In the genomic region with DNA sequence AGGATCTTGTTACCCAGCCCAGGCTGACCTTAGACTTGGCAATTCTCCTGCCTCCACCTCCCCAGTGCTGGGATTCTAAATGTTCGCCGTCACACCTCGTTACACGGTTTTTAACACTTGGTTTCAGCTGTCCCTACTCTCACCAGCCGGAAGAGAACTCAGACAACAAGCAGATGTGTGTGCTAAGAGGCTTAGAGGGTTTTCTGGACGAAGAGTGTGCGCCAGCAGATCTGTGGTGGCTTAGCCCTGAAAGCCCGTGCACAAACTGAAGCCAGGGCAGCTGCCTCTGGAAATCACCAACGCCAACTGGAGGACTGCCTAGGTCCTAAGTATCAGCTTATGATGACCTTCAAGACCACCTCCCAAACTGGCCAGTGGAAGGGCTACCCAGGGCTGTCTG, we compare ENCODE assay signal across 22 mouse cellular contexts.
DNase-seq lines count a peak whose midpoint lies in the region; ATAC-seq and TF ChIP-seq lines count a peak whose summit lies in the region.
"Had no signal": no experiment of that assay in that cellular context is flagged by ENCODE, and none has a peak within 500 bp of the region (broad histone marks: within the 10 kb centered on the region; RNA-seq: fewer than 3 reads in every experiment).

No protein-coding gene starts in this region.

- no peak for TF ChIP-seq POLR2A in brain, embryonic 14.5 days (IDR thresholded peaks at IDR 0.05; ENCODE audit: borderline replicate concordance, extremely low read depth, insufficient read depth, insufficient read length, poor library complexity, severe bottlenecking)
- TF ChIP-seq POLR2A in myocyte (IDR thresholded peaks at IDR 0.05; ENCODE audit: insufficient read length, low read depth) = no peak

- H3K4me3 ChIP-seq in forebrain, embryonic 11.5 days (ENCODE audit: low read depth, low read length) = no peak overlapping the region
- no peak overlapping the region for H3K4me3 ChIP-seq in forebrain, embryonic 13.5 days
- no peak overlapping the region for H3K4me3 ChIP-seq in myocyte
- H3K4me3 ChIP-seq: embryonic facial prominence, embryonic 12.5 days; heart, embryonic 10.5 days; hindbrain, embryonic 15.5 days; liver, embryonic 15.5 days; stomach, embryonic 15.5 days had no signal

- 0 out of 2 replicates have a peak overlapping the region, but pooled peaks have one; percentile 6 for H3K27ac ChIP-seq in forebrain, embryonic 11.5 days (ENCODE audit: low read depth, low read length)
- no peak overlapping the region for H3K27ac ChIP-seq in forebrain, embryonic 13.5 days
- H3K27ac ChIP-seq: embryonic facial prominence, embryonic 12.5 days; hindbrain, embryonic 15.5 days; liver, embryonic 15.5 days; stomach, embryonic 15.5 days had no signal

- 68% methylated on average over 9 of the region's 9 CpGs for WGBS in forebrain, embryonic 11.5 days
- WGBS in forebrain, embryonic 13.5 days = 65% methylated on average over 9 of the region's 9 CpGs

- no peak overlapping the region for H3K9ac ChIP-seq in forebrain, embryonic 11.5 days (ENCODE audit: low read length)
- no peak overlapping the region for H3K9ac ChIP-seq in forebrain, embryonic 13.5 days
- H3K9ac ChIP-seq: embryonic facial prominence, embryonic 12.5 days; forebrain, postnatal 0 days; hindbrain, embryonic 15.5 days; liver, embryonic 15.5 days; stomach, embryonic 15.5 days had no signal

- no peak for ATAC-seq in forebrain, embryonic 11.5 days (replicated peaks; ENCODE audit: low FRiP score)
- ATAC-seq in forebrain, embryonic 13.5 days = no peak
- ATAC-seq: forebrain, postnatal 0 days; lung, postnatal 0 days had no signal

- H3K27me3 ChIP-seq in forebrain, embryonic 11.5 days (ENCODE audit: control insufficient read depth, insufficient read depth, low read length) = no peaks in the 10 kb centered on the region
- no peaks in the 10 kb centered on the region for H3K27me3 ChIP-seq in forebrain, embryonic 13.5 days
- no peaks in the 10 kb centered on the region for H3K27me3 ChIP-seq in myocyte (ENCODE audit: control insufficient read depth, insufficient read depth, insufficient read length)
- H3K27me3 ChIP-seq: embryonic facial prominence, embryonic 12.5 days; hindbrain, embryonic 15.5 days; liver, embryonic 15.5 days; stomach, embryonic 15.5 days had no signal

- H3K36me3 ChIP-seq in forebrain, embryonic 11.5 days (ENCODE audit: control insufficient read depth, insufficient read depth, low read length) = no peaks in the 10 kb centered on the region
- peaks cover 7% of the 10 kb centered on the region; the same call in 1 of the 2 replicates for H3K36me3 ChIP-seq in forebrain, embryonic 13.5 days (ENCODE audit: poor library complexity, severe bottlenecking)
- peaks cover 3% of the 10 kb centered on the region for H3K36me3 ChIP-seq in myocyte (ENCODE audit: control insufficient read depth, insufficient read depth)
- H3K36me3 ChIP-seq: liver, embryonic 15.5 days; stomach, embryonic 15.5 days had no signal

- no peak for TF ChIP-seq CTCF in brain, embryonic 14.5 days (IDR thresholded peaks at IDR 0.05; ENCODE audit: borderline replicate concordance, extremely low read depth, insufficient read depth, insufficient read length)

- no peak overlapping the region for H3K4me2 ChIP-seq in forebrain, embryonic 11.5 days (ENCODE audit: low read depth, low read length, severe bottlenecking)
- no peak overlapping the region for H3K4me2 ChIP-seq in forebrain, embryonic 13.5 days
- H3K4me2 ChIP-seq in myocyte (ENCODE audit: low read depth) = no peak overlapping the region
- H3K4me2 ChIP-seq: embryonic facial prominence, embryonic 12.5 days; hindbrain, embryonic 15.5 days; liver, embryonic 15.5 days; midbrain, embryonic 11.5 days; stomach, embryonic 15.5 days had no signal

- H3K9me3 ChIP-seq in forebrain, embryonic 11.5 days (ENCODE audit: control insufficient read depth, low read length) = no peaks in the 10 kb centered on the region
- H3K9me3 ChIP-seq in forebrain, embryonic 13.5 days (replicated peaks) = no peaks in the 10 kb centered on the region
- H3K9me3 ChIP-seq: embryonic facial prominence, embryonic 12.5 days; heart, embryonic 10.5 days; hindbrain, embryonic 15.5 days; liver, embryonic 15.5 days; stomach, embryonic 15.5 days had no signal

- no peak for DNase-seq in forebrain, embryonic 11.5 days (ENCODE audit: low spot score)
- DNase-seq in brain, embryonic 14.5 days (ENCODE audit: low read depth) = peak; percentile 9
- DNase-seq in forelimb bud, embryonic 11.5 days (ENCODE audit: low read depth, low spot score) = peak; percentile 31
- no peak for DNase-seq in thymus, postnatal 36 days
- no peak for DNase-seq in MN1 (ENCODE audit: low spot score)
- DNase-seq: adrenal gland, postnatal 14 days; cerebellum, adult 9-10 months; forebrain, postnatal 0 days; kidney, adult 8-10 months; kidney, postnatal 14 days; layer of hippocampus, postnatal 36 days; liver; thymus, postnatal 4 days had no signal

- no peak overlapping the region for H3ac ChIP-seq in myocyte (ENCODE audit: control insufficient read depth, insufficient read length)

- no peaks in the 10 kb centered on the region for H3K4me1 ChIP-seq in forebrain, embryonic 11.5 days (replicated peaks; ENCODE audit: control insufficient read depth, insufficient read depth, low read length)
- no peaks in the 10 kb centered on the region for H3K4me1 ChIP-seq in forebrain, embryonic 13.5 days
- H3K4me1 ChIP-seq: hindbrain, embryonic 15.5 days; liver, embryonic 15.5 days had no signal

- no peaks in the 10 kb centered on the region for H3K79me2 ChIP-seq in myocyte (ENCODE audit: control insufficient read depth, insufficient read depth)

TF ChIP-seq in myocyte, 11 proteins besides CTCF, POLR2A, EP300 and RAD21:
- TF ChIP-seq E2F4 (IDR thresholded peaks at IDR 0.05; ENCODE audit: insufficient read depth) = no peak
- peak in 2 of 3 experiments; percentile 12 to 25 for TF ChIP-seq MYOD1 (IDR thresholded peaks at IDR 0.05; ENCODE audit: control insufficient read depth in 1 of 3, insufficient read length in 2 of 3, low read depth in 2 of 3)

Comparison
In these comparisons a context has a peak if more than half of its experiments do, and no peak if none do; other contexts are left out.
1. DNase-seq: peak in brain, embryonic 14.5 days (single experiment) and forelimb bud, embryonic 11.5 days (single experiment); none in forebrain, embryonic 11.5 days (single experiment), thymus, postnatal 36 days (0 of 2) and MN1 (single experiment).